Mouse (Mus musculus): ENCODE data around the gene Gadd45b. TPM values are rescaled to one million over a fixed set of nuclear protein-coding genes. Genes with fewer than 3 reads are reported as not detected.

Gene Gadd45b
- polyA plus RNA-seq, 1 experiment from 2014 or later, result 34.8 TPM

DNA sequence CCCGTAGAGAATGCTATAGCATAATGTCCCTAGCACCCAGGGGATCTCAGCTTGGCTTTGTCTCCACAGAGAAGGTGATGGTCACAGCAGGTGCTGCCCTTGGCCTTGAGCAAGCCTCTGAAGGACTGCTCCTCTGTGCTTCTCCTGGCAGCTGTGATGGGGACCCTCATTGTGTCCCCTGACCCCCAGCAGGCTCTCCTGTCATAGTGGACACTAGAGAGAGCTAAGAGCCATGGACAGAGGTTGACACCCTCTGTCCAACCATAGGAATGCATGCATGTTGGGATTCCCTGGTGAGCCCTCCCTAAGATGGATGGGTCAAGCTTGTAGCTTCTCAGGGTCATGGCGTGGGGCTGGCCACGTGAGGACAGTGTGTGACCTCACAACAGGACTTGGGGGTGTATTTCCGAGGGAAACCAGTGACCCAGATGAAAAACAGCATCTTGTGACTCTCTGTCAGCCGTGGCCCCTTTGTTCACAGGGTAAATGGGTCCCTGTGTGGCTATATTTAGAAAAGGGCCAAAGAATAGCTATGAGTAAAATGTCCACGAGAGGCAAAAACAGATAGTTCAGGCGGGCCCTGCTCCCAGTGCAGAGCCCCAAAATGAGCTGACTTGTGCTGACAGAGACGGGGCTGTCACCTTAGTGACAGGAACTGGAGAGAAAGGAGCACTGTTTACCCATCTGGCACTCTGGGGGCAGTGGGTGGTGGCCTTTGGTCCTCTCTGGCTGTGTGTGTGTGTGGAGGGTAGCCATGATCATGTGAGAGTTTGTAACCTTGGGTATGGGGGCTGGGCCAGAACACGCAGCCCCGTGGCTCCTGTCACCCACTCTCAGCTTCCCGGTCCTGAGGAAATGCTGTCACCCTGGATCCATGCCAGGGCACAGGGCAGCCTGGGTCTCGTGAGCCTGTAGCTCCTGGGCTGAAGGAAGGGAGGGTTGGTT lies 33.4 kb downstream of the Gadd45b start:
- 42% methylated on average over 12 of the region's 12 CpGs for WGBS
- H3K27me3 ChIP-seq (ENCODE audit: control insufficient read depth, insufficient read depth, low read length), result no peaks in the 10 kb centered on the region
- H3K4me2 ChIP-seq (ENCODE audit: low read depth, low read length), result no peak overlapping the region
- H3K4me1 ChIP-seq (ENCODE audit: control insufficient read depth, insufficient read depth, low read length), result peaks cover 41% of the 10 kb centered on the region
- no peaks in the 10 kb centered on the region for H3K36me3 ChIP-seq (ENCODE audit: control insufficient read depth, insufficient read depth, low read length)
- peak overlapping the region; percentile 46 for H3K27ac ChIP-seq (ENCODE audit: low read length)
- ATAC-seq (ENCODE audit: insufficient read depth, low FRiP score), result no peak
- no peak overlapping the region for H3K4me3 ChIP-seq (replicated peaks; ENCODE audit: low read length)
- peak overlapping the region; percentile 41 for H3K9ac ChIP-seq (ENCODE audit: low read length)
- H3K9me3 ChIP-seq (replicated peaks; ENCODE audit: control insufficient read depth, low read length), result no peaks in the 10 kb centered on the region

DNA sequence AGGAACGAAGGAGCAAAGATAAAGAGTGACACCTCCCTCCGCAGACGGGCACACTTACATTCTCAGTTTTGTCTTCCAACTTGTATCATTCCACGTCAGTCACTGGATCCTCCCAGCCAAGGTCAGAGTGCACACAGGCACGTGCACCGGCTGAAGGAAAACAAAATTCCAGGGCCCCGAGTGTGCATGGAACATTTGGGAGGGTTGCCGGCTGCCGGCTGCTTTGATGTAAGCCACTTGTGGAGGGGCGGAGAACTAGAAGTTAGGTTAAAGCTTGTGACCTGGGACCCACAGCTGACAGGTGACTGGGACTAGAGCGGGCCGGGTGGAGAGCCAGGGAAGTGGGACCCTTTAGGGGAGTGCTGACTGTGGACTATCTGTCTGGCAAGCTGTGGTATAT lies 36.4 kb downstream of the Gadd45b start:
- no peak overlapping the region for H3K9ac ChIP-seq (ENCODE audit: low read length)

DNA sequence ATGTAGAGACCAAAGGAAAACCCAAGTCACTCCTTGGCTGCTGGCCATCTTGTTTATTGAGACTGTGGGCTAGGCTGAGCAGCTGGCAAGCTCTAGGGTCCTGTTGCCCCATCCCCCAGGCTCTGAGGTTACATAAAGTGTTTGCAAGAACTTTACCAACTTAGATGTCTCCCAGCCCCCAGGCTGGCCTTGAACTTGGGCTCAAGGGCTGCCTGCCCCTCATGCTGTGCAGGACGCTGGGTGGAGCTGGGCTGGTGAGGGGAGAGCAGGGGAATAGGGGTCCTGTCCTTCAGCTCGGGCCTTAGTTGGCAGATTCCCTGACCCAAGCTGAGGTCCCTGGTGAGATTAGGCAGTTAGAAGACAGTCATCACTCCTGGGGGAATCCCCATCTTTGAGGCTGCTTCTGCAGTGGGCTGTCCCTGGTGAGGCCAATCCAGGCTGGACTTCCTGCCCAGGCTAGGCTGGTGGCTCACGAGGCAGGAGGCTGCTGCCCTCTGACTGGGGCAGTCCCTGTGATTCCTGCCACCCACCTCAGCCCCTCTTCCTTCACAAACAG lies 37.3 kb downstream of the Gadd45b start:
- Histone ChIP-seq H3K4me2 (ENCODE audit: low read depth, low read length) (no peak overlapping the region), H3K36me3 (ENCODE audit: control insufficient read depth, insufficient read depth, low read length) (no peaks in the 10 kb centered on the region), H3K4me3 (replicated peaks; ENCODE audit: low read length) (no peak overlapping the region), H3K27ac (ENCODE audit: low read length) (no peak overlapping the region), H3K27me3 (ENCODE audit: control insufficient read depth, insufficient read depth, low read length) (no peaks in the 10 kb centered on the region), H3K9ac (ENCODE audit: low read length) (no peak overlapping the region; the same call in 1 of the 2 replicates), H3K9me3 (replicated peaks; ENCODE audit: control insufficient read depth, low read length) (no peaks in the 10 kb centered on the region), H3K4me1 (ENCODE audit: control insufficient read depth, insufficient read depth, low read length) (peaks cover 27% of the 10 kb centered on the region)
- no peak for ATAC-seq (ENCODE audit: insufficient read depth, low FRiP score)
- WGBS, result 48% methylated on average over 3 of the region's 3 CpGs

More for the DNA sequence above, 36.4 kb downstream of the Gadd45b start:
- ATAC-seq (ENCODE audit: insufficient read depth, low FRiP score), result no peak
- no peak overlapping the region for H3K27ac ChIP-seq (ENCODE audit: low read length)
- no peaks in the 10 kb centered on the region for H3K36me3 ChIP-seq (ENCODE audit: control insufficient read depth, insufficient read depth, low read length)
- no peak overlapping the region for H3K4me2 ChIP-seq (ENCODE audit: low read depth, low read length)
- H3K4me1 ChIP-seq (ENCODE audit: control insufficient read depth, insufficient read depth, low read length), result peaks cover 36% of the 10 kb centered on the region
- 27% methylated on average over 12 of the region's 12 CpGs for WGBS
- no peaks in the 10 kb centered on the region for H3K9me3 ChIP-seq (replicated peaks; ENCODE audit: control insufficient read depth, low read length)
- no peaks in the 10 kb centered on the region for H3K27me3 ChIP-seq (ENCODE audit: control insufficient read depth, insufficient read depth, low read length)
- no peak overlapping the region for H3K4me3 ChIP-seq (replicated peaks; ENCODE audit: low read length)

DNA sequence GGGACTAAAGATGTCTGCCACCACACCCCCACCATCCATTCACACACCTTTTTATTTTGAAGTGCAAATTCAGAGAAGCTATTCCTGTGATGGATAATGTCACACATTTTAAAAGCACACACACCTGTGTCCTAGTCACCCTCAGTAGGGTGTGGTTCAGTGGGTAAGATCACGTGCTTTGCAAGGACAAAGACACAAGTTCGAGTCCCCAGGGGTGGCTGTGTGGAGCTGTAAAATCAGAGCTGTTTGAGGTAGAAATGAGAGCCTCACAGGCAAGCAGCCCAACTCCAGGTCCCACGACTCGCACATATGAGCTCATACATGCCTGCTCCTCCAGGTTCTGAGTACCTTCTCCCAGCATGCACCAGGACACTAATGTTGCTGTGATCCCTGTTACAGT lies 38.2 kb downstream of the Gadd45b start:
- Histone ChIP-seq H3K36me3 (ENCODE audit: control insufficient read depth, insufficient read depth, low read length) (no peaks in the 10 kb centered on the region), H3K9ac (ENCODE audit: low read length) (no peak overlapping the region), H3K4me1 (ENCODE audit: control insufficient read depth, insufficient read depth, low read length) (peaks cover 25% of the 10 kb centered on the region)

DNA sequence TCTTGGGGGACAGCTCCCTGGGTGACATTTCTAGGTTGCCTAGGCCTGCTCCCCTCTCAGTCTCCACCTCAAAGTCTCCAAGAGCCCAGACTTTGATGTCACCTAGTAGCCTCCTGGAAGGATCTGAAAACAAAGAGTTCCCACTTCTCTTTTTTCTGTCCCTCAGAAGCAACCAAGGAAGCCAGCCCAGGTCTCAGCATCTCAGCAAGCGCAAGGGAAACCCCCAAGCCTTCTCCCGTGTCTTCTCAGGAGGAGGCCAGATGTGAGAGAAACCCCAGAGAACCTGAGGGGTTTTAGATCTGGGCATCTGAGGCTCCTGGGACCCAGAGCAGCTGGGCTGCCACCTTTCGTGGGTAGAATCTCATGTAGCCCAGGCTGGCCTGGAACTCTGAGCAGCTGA lies 39.4 kb downstream of the Gadd45b start:
- peaks cover 14% of the 10 kb centered on the region for H3K4me1 ChIP-seq (ENCODE audit: control insufficient read depth, insufficient read depth, low read length)
- H3K27ac ChIP-seq (ENCODE audit: low read length), result no peak overlapping the region
- no peak for ATAC-seq (ENCODE audit: insufficient read depth, low FRiP score)
- no peak overlapping the region for H3K4me3 ChIP-seq (replicated peaks; ENCODE audit: low read length)
- H3K36me3 ChIP-seq (ENCODE audit: control insufficient read depth, insufficient read depth, low read length), result no peaks in the 10 kb centered on the region
- no peak overlapping the region for H3K4me2 ChIP-seq (ENCODE audit: low read depth, low read length)
- H3K9ac ChIP-seq (ENCODE audit: low read length), result no peak overlapping the region
- 81% methylated on average over 3 of the region's 3 CpGs for WGBS
- no peaks in the 10 kb centered on the region for H3K27me3 ChIP-seq (ENCODE audit: control insufficient read depth, insufficient read depth, low read length)
- H3K9me3 ChIP-seq (replicated peaks; ENCODE audit: control insufficient read depth, low read length), result no peaks in the 10 kb centered on the region

More for the DNA sequence above, 38.2 kb downstream of the Gadd45b start:
- WGBS, result 80% methylated on average over 4 of the region's 4 CpGs
- H3K9me3 ChIP-seq (replicated peaks; ENCODE audit: control insufficient read depth, low read length), result no peaks in the 10 kb centered on the region
- H3K4me3 ChIP-seq (replicated peaks; ENCODE audit: low read length), result no peak overlapping the region
- H3K27ac ChIP-seq (ENCODE audit: low read length), result no peak overlapping the region
- ATAC-seq (ENCODE audit: insufficient read depth, low FRiP score), result no peak
- H3K4me2 ChIP-seq (ENCODE audit: low read depth, low read length), result no peak overlapping the region
- H3K27me3 ChIP-seq (ENCODE audit: control insufficient read depth, insufficient read depth, low read length), result no peaks in the 10 kb centered on the region

DNA sequence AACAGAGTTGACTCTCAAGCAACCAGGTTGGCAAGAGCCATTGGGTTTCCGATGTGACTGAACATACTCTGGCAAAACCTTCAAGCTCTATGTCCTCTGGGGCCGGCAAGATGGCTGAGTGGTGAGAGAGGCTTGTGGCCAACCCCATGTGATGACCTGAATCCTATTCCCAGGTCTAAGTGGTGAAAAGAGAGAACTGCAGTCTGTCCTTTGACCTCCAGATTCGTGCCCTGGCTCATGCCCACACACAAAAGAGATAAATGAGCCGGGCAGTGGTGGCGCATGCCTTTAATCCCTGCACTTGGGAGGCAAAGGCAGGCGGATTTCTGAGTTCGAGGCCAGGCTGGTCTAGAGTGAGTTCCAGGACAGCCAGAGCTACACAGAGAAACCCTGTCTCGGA lies 40.3 kb downstream of the Gadd45b start:
- Histone ChIP-seq H3K4me1 (ENCODE audit: control insufficient read depth, insufficient read depth, low read length) (peaks cover 14% of the 10 kb centered on the region), H3K36me3 (ENCODE audit: control insufficient read depth, insufficient read depth, low read length) (no peaks in the 10 kb centered on the region), H3K27me3 (ENCODE audit: control insufficient read depth, insufficient read depth, low read length) (no peaks in the 10 kb centered on the region), H3K4me3 (replicated peaks; ENCODE audit: low read length) (no peak overlapping the region), H3K9ac (ENCODE audit: low read length) (no peak overlapping the region), H3K9me3 (replicated peaks; ENCODE audit: control insufficient read depth, low read length) (no peaks in the 10 kb centered on the region), H3K27ac (ENCODE audit: low read length) (no peak overlapping the region), H3K4me2 (ENCODE audit: low read depth, low read length) (no peak overlapping the region)
- 84% methylated on average over 8 of the region's 8 CpGs for WGBS
- no peak for ATAC-seq (ENCODE audit: insufficient read depth, low FRiP score)

DNA sequence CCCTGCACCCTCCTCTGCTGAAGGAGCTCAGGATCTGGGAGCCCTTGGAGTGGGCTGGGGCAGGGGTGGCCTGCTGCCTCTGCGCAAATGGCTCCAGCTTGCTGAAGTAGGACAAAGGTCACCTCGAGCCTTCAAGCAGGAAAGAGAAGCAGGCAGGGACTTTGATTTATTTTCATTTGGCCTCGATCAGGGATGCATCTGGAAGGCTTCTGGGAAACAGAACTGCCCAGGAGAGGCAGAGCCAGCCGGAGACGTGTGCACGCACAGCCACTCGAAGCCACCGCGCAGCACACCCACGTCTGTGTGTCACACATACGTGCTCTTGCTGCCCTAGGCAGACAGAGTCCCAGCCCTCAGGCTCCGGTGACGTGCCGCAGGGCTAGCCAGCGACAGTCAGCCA lies 41.7 kb downstream of the Gadd45b start:
- no peak overlapping the region for H3K9ac ChIP-seq (ENCODE audit: low read length)
- H3K27ac ChIP-seq (ENCODE audit: low read length), result no peak overlapping the region
- H3K4me2 ChIP-seq (ENCODE audit: low read depth, low read length), result no peak overlapping the region
- peak; percentile 42; the same call in 1 of the 2 replicates for ATAC-seq (ENCODE audit: insufficient read depth, low FRiP score)
- 59% methylated on average over 15 of the region's 15 CpGs for WGBS
- peaks cover 14% of the 10 kb centered on the region for H3K4me1 ChIP-seq (ENCODE audit: control insufficient read depth, insufficient read depth, low read length)
- H3K9me3 ChIP-seq (replicated peaks; ENCODE audit: control insufficient read depth, low read length), result no peaks in the 10 kb centered on the region
- no peaks in the 10 kb centered on the region for H3K36me3 ChIP-seq (ENCODE audit: control insufficient read depth, insufficient read depth, low read length)
- H3K4me3 ChIP-seq (replicated peaks; ENCODE audit: low read length), result no peak overlapping the region
- H3K27me3 ChIP-seq (ENCODE audit: control insufficient read depth, insufficient read depth, low read length), result no peaks in the 10 kb centered on the region

DNA sequence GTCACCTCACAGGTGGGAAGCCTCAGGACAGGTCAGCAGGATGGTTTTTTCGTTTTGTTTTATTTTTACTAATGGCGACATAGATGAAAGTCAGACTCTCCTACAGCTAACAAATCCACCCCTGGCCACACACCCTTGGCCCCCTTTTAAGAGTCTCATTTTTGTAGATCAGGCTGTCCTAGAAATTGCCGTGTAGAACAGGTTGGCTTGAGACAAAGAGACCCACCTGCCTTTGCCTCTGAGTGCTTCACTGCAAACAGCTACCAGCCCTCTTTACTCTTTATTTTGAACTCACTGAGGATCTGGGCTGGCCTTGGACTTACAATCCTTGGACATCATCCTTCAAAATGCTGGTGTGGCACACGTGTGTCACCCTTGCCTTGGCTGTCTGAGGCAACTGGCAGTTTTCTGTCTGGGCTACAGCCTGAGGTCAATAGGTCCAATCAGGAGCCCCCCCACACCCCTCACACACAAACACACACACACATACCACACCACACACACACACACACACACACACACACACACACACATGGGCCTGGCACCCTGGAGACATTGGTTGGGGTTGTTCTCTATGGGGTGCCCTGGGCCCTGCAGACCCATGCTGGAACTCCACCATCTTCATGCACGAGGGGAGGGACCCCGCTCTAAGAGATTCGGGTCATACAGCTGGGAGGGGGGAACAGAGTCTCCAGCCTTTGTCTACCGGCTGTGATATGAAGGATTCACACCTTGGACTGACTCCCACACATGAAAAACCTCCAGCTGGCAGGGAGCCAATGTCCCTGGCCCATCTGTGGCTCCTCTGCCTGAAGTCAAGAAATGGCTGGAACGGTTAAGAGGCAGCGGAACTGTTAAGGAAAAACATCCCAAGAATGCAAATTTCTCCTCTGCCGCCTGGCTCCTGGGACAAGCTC lies 42.5 kb downstream of the Gadd45b start:
- Histone ChIP-seq H3K36me3 (ENCODE audit: control insufficient read depth, insufficient read depth, low read length) (no peaks in the 10 kb centered on the region), H3K4me3 (replicated peaks; ENCODE audit: low read length) (no peak overlapping the region), H3K4me2 (ENCODE audit: low read depth, low read length) (no peak overlapping the region), H3K27me3 (ENCODE audit: control insufficient read depth, insufficient read depth, low read length) (no peaks in the 10 kb centered on the region), H3K27ac (ENCODE audit: low read length) (no peak overlapping the region; the same call in 1 of the 2 replicates), H3K9me3 (replicated peaks; ENCODE audit: control insufficient read depth, low read length) (no peaks in the 10 kb centered on the region), H3K9ac (ENCODE audit: low read length) (no peak overlapping the region), H3K4me1 (ENCODE audit: control insufficient read depth, insufficient read depth, low read length) (peaks cover 7% of the 10 kb centered on the region)
- 33% methylated on average over 11 of the region's 11 CpGs for WGBS
- ATAC-seq (ENCODE audit: insufficient read depth, low FRiP score), result no peak
